Mouse (Mus musculus) heart, adult 2 months (tissue): Measurements from ENCODE around the gene Insig1. TPM values are rescaled to one million over a fixed set of nuclear protein-coding genes. Genes with fewer than 3 reads are reported as not detected.

Source experiments
- DNase-seq, 2 experiments: peaks; one replicate each; pipeline ENCODE4 v3.0.0; 2021
- H3K27ac ChIP-seq: fragments of 200-600 bp; 2 replicates; pipeline ENCODE4 v1.8.1; 2022
- H3K27me3 ChIP-seq: fragments of 200-500 bp; 2 replicates; pipeline ENCODE4 v1.6.1; 2012; ENCODE audit warnings: mild to moderate bottlenecking, low read length, inconsistent platforms, mixed read lengths; ENCODE audit not compliant: control insufficient read depth, insufficient read depth
- H3K36me3 ChIP-seq: fragments of 200-500 bp; 2 replicates; pipeline ENCODE4 v1.6.1; 2012; ENCODE audit warnings: low read length, inconsistent platforms; ENCODE audit not compliant: control insufficient read depth, insufficient read depth
- H3K4me1 ChIP-seq: fragments of 200-500 bp; 2 replicates; pipeline ENCODE4 v1.6.1; 2011; ENCODE audit warnings: low read length; ENCODE audit not compliant: control insufficient read depth, insufficient read depth
- H3K4me3 ChIP-seq: fragments of 200-600 bp; 2 replicates; pipeline ENCODE4 v1.8.1; 2022
- H3K79me2 ChIP-seq: fragments of 200-500 bp; replicated peaks from 2 replicates; pipeline ENCODE4 v1.6.1; 2012; ENCODE audit warnings: mild to moderate bottlenecking, inconsistent platforms, low read length, moderate library complexity, mixed read lengths; ENCODE audit not compliant: control insufficient read depth, insufficient read depth
- H3K9ac ChIP-seq: fragments of 200-500 bp; 2 replicates; pipeline ENCODE4 v1.6.1; 2012; ENCODE audit warnings: low read depth, mild to moderate bottlenecking, control low read depth, inconsistent platforms, low read length, mixed read lengths
- CTCF ChIP-seq: fragments of 200-600 bp; IDR thresholded peaks from 2 replicates; pipeline ENCODE4 v1.8.1; 2022; ENCODE audit warnings: antibody characterized with exemption, mild to moderate bottlenecking, moderate library complexity
- EP300 ChIP-seq: fragments of 200-500 bp; IDR thresholded peaks from 2 replicates; pipeline ENCODE4 v1.6.1; 2011; ENCODE audit warnings: low read depth, low read length, control low read depth; ENCODE audit not compliant: insufficient read depth
- POLR2A ChIP-seq: fragments of 200-500 bp; IDR thresholded peaks from 2 replicates; pipeline ENCODE4 v1.6.1; 2011; ENCODE audit warnings: mild to moderate bottlenecking, low read depth, low read length, control low read depth; ENCODE audit not compliant: insufficient read depth
- WGBS: fragments of 180-500 bp; shearing (Covaris S2); methylation state at CpG from one replicate; pipeline ENCODE4 v1.1.7; 2018; 5-methylcytosine and 5-hydroxymethylcytosine counted together
- intact Hi-C: fragments of 180-260 bp; cut with DNase I; formaldehyde crosslinking; loops from one replicate; pipeline ENCODE4 v1.15.1; 2025
- long read RNA-seq: library from polyadenylated mRNA; stranded (forward); transcript quantifications from one replicate; pipeline ENCODE4 v2.0.0, GENCODE M21; 2021
- polyA plus RNA-seq: library from polyadenylated mRNA; depleted of rRNA; stranded (reverse); fragments of >200 nt; gene quantifications from 2 replicates; pipeline ENCODE4 v1.2.3, GENCODE M21; 2012; rRNA removed
- total RNA-seq, 2 experiments: library from RNA; stranded (reverse); gene quantifications; 2 replicates each; pipeline ENCODE4 v1.2.3; 2021

Gene Insig1
- total RNA-seq (10 to 100 TPM; 17.3 to 17.5 TPM), polyA plus RNA-seq (17.3 and 23.7 TPM in 2 replicates)
- long read RNA-seq, transcript Insig1-201 (5 exons, 2,697 nt): major isoform, 32 of 34 reads
- long read RNA-seq, partial matches to known transcripts: 1 of 34 reads
- long read RNA-seq, other reads (novel, unspliced or antisense): 1 of 34 reads

- peak; percentile 99 to 100 for DNase-seq
- no peak for TF ChIP-seq CTCF
- TF ChIP-seq POLR2A: peak; percentile 97
- Histone ChIP-seq H3K4me3 (peak within 1 kb of the TSS; percentile 89), H3K79me2 (no peaks in the 10 kb centered on the region), H3K27me3 (no peaks in the 10 kb centered on the region), H3K9ac (peak within 1 kb of the TSS; percentile 81), H3K4me1 (peaks cover 18% of the 10 kb centered on the region), H3K36me3 (no peaks in the 10 kb centered on the region), H3K27ac (peak within 1 kb of the TSS; percentile 96)
- intact Hi-C loops: loop anchor here (2.0 to 5.0 kb wide), 4 partner anchors 32 to 279 kb away; partner anchors contain the start of genes Paxip1 and Rbm33
- WGBS: under 1% methylated on average over 64 of the region's 64 CpGs
Observed at GRCm38 (mm10) chr5:28070828-28071455, at the start of gene Insig1. TSS of gene Insig1 (plus strand) at chr5:28071363.

- Histone ChIP-seq H3K27ac (no peak overlapping the region), H3K27me3 (no peaks in the 10 kb centered on the region), H3K4me3 (no peak overlapping the region), H3K9ac (no peak overlapping the region), H3K4me1 (no peaks in the 10 kb centered on the region), H3K79me2 (no peaks in the 10 kb centered on the region), H3K36me3 (no peaks in the 10 kb centered on the region)
- no peak for DNase-seq
- no peak for TF ChIP-seq POLR2A
- TF ChIP-seq CTCF: no peak
- no peak for TF ChIP-seq EP300
- intact Hi-C loops: no loop called here
- WGBS: 36% methylated on average over 2 of the region's 2 CpGs
Observed at GRCm38 (mm10) chr5:28023452-28023851, 47.7 kb upstream of the Insig1 start.

- Histone ChIP-seq H3K27ac (no peak overlapping the region), H3K27me3 (no peaks in the 10 kb centered on the region), H3K4me1 (peaks cover 4% of the 10 kb centered on the region), H3K36me3 (peaks cover 3% of the 10 kb centered on the region; the same call in 1 of the 2 replicates), H3K79me2 (no peaks in the 10 kb centered on the region), H3K9ac (no peak overlapping the region), H3K4me3 (no peak overlapping the region)
- WGBS: 83% methylated on average over 3 of the region's 3 CpGs
- no peak for TF ChIP-seq CTCF
- TF ChIP-seq POLR2A: no peak
- TF ChIP-seq EP300: no peak
- peak in 1 of 2 experiments; percentile 12 for DNase-seq
- intact Hi-C loops: no loop called here
Observed at GRCm38 (mm10) chr5:28031577-28032236, 39.5 kb upstream of the Insig1 start.

- intact Hi-C loops: no loop called here
Observed at GRCm38 (mm10) chr5:28032866-28033265, 38.3 kb upstream of the Insig1 start.

GRCm38 (mm10) chr5:28033281-28033680 is 37.9 kb upstream of the Insig1 start:
- Histone ChIP-seq H3K27ac (no peak overlapping the region), H3K9ac (no peak overlapping the region), H3K27me3 (no peaks in the 10 kb centered on the region), H3K79me2 (no peaks in the 10 kb centered on the region), H3K4me3 (no peak overlapping the region), H3K36me3 (peaks cover 6% of the 10 kb centered on the region; the same call in 1 of the 2 replicates), H3K4me1 (peaks cover 15% of the 10 kb centered on the region)
- WGBS: 82% methylated on average over 5 of the region's 5 CpGs
- intact Hi-C loops: no loop called here
- TF ChIP-seq POLR2A: no peak
- no peak for TF ChIP-seq EP300
- TF ChIP-seq CTCF: no peak
- DNase-seq: peak; percentile 11 to 19

More at GRCm38 (mm10) chr5:28032866-28033265, 38.3 kb upstream of the Insig1 start:
- Histone ChIP-seq H3K9ac (no peak overlapping the region), H3K27me3 (no peaks in the 10 kb centered on the region), H3K27ac (no peak overlapping the region), H3K4me1 (peaks cover 13% of the 10 kb centered on the region), H3K4me3 (no peak overlapping the region), H3K36me3 (peaks cover 5% of the 10 kb centered on the region; the same call in 1 of the 2 replicates), H3K79me2 (no peaks in the 10 kb centered on the region)
- DNase-seq: peak in 1 of 2 experiments; percentile 12
- TF ChIP-seq EP300: no peak
- TF ChIP-seq POLR2A: no peak
- TF ChIP-seq CTCF: no peak
- WGBS: 85% methylated on average over 10 of the region's 10 CpGs

- TF ChIP-seq EP300: no peak
- no peak for TF ChIP-seq CTCF
- no peak for TF ChIP-seq POLR2A
- Histone ChIP-seq H3K4me1 (peaks cover 18% of the 10 kb centered on the region), H3K27ac (no peak overlapping the region), H3K27me3 (no peaks in the 10 kb centered on the region), H3K9ac (no peak overlapping the region), H3K4me3 (no peak overlapping the region), H3K36me3 (peaks cover 9% of the 10 kb centered on the region; the same call in 1 of the 2 replicates), H3K79me2 (no peaks in the 10 kb centered on the region)
- peak in 1 of 2 experiments; percentile 10 for DNase-seq
- WGBS: 82% methylated on average over 5 of the region's 5 CpGs
- intact Hi-C loops: loop anchor here (2.0 kb wide), 1 partner anchor 29 kb away; no protein-coding TSS in a partner anchor
Observed at GRCm38 (mm10) chr5:28033826-28034225, 37.3 kb upstream of the Insig1 start.
